Mouse (Mus musculus) forebrain, embryonic 12.5 days (tissue): ENCODE data around the gene Etv3. TPM values are rescaled to one million over a fixed set of nuclear protein-coding genes. Genes with fewer than 3 reads are reported as not detected.

Source experiments
- ATAC-seq: fragments of 200-750 bp; cut with Nextera tagmentation; 2 replicates; pipeline ENCODE4 v1.8.0; 2017; ENCODE audit warnings: moderate TSS enrichment; ENCODE audit not compliant: low FRiP score
- H3K27ac ChIP-seq: fragments of 300-500 bp; sonication (generic); 2 replicates; pipeline ENCODE4 v1.5.1; 2016; ENCODE audit warnings: mild to moderate bottlenecking
- H3K27me3 ChIP-seq: fragments of 300-500 bp; sonication (generic); 2 replicates; pipeline ENCODE4 v1.6.1; 2016; ENCODE audit warnings: mild to moderate bottlenecking
- H3K36me3 ChIP-seq: fragments of 300-500 bp; sonication (generic); replicated peaks from 2 replicates; pipeline ENCODE4 v1.6.1; 2016; ENCODE audit warnings: mild to moderate bottlenecking
- H3K4me1 ChIP-seq: fragments of 300-500 bp; sonication (generic); 2 replicates; pipeline ENCODE4 v1.6.1; 2016
- H3K4me2 ChIP-seq: fragments of 300-500 bp; sonication (generic); 2 replicates; pipeline ENCODE4 v1.6.1; 2016; ENCODE audit warnings: mild to moderate bottlenecking, moderate library complexity
- H3K4me3 ChIP-seq: fragments of 300-500 bp; sonication (generic); replicated peaks from 2 replicates; pipeline ENCODE4 v1.5.1; 2016; ENCODE audit warnings: mild to moderate bottlenecking
- H3K9ac ChIP-seq: fragments of 300-500 bp; sonication (generic); 2 replicates; pipeline ENCODE4 v1.6.1; 2016; ENCODE audit warnings: mild to moderate bottlenecking
- H3K9me3 ChIP-seq: fragments of 300-500 bp; sonication (generic); 2 replicates; pipeline ENCODE4 v1.6.1; 2016
- WGBS: fragments of 180-500 bp; shearing (Covaris S2); methylation state at CpG from one replicate; pipeline ENCODE4 v1.1.7; 2016; 5-methylcytosine and 5-hydroxymethylcytosine counted together
- polyA plus RNA-seq: library from polyadenylated mRNA; unstranded; fragments of >200 nt; fragmentation: Nextera tagmentation; extraction: Ambion mirVana; gene quantifications from 2 replicates; pipeline ENCODE4 v1.2.1, GENCODE M21; 2016

Etv3 gene
- polyA plus RNA-seq, 1 experiment from 2014 or later, result 13.1 TPM

DNA sequence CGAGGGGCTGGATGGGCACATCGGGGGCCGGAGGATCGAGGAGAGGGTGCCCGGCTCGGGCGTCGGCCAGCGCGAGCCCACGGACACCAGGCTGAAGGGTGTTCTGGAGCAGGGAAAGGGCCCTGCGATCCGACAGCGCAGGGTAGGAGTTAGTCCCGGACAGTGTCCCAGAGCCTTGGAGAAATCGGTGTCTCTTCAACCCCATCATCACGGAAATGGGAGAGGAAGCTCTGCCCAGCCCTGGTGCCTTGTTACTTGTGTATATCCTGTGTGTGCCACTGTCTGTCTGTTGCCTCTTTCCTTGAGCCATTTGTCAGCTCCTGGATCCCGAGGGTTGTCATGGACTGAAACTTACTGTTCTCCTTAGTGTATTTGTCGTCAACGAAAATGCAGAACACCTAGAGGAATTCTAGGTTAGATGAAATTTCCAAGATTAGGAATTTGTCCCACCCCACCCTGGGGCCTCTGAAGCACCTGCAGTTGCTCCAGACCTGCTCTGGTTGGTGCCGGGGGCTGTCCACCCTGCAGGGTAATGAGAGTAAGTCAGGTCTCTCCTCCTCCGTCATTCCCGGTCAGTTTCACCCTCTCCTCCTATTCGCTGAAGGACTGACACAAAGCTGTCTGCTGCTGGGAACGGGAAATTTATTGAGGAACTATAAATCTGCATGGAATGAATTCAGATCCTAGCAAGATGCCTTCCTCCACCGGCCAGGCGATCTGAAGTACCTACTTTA lies 797 bp downstream of the Etv3 start:
- Histone ChIP-seq H3K9me3 (no peaks in the 10 kb centered on the region), H3K27ac (peak overlapping the region; percentile 78), H3K4me2 (peak overlapping the region; percentile 91), H3K4me3 (peak overlapping the region; percentile 98), H3K27me3 (no peaks in the 10 kb centered on the region), H3K4me1 (peaks cover 20% of the 10 kb centered on the region), H3K36me3 (peaks cover 37% of the 10 kb centered on the region), H3K9ac (peak overlapping the region; percentile 98)
- ATAC-seq, result peak; percentile 62
- WGBS, result 8% methylated on average over 27 of the region's 27 CpGs

DNA sequence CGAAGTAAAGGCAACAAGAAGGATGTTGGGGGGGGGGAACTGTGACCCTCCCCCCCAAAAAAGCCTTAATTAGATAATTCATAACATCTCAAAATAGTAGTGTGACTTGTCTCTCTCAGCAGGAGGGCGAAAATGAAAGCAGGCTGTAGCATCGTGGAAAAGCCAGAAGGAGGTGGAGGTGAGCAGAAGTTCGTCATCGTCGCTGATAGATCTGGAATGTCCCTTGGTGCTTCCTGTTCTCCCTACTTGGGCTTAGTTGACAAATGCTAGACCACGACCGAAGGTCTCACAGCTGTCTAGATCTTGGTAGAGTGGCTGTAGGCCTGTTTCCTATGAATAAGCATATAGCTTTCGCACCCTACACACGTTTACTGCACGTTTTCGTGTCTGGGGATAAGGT lies 1.9 kb downstream of the Etv3 start:
- Histone ChIP-seq H3K9ac (no peak overlapping the region), H3K4me2 (no peak overlapping the region), H3K4me3 (no peak overlapping the region), H3K27me3 (no peaks in the 10 kb centered on the region), H3K9me3 (no peaks in the 10 kb centered on the region), H3K27ac (no peak overlapping the region), H3K4me1 (peaks cover 20% of the 10 kb centered on the region), H3K36me3 (peaks cover 44% of the 10 kb centered on the region)
- WGBS, result 93% methylated on average over 12 of the region's 12 CpGs
- no peak for ATAC-seq

DNA sequence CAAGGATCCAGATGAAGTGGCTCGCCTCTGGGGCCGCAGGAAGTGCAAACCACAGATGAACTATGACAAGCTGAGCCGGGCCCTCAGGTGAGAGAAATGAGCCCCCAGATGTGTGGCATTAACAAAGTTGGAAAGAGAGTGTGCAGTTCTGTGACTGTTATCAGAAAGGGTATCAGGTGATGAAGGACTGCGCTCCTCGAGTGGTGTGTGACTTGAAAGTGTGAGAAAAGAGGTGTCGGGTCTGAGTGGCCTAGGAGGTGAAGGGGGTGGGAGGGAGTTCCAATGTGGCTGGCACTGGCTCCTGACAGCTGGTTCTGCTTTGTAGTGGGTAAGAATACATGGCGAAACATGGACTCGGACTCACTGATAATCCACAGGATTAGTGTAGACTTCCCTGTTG lies 2.8 kb downstream of the Etv3 start:
- Histone ChIP-seq H3K4me1 (peaks cover 20% of the 10 kb centered on the region), H3K36me3 (peaks cover 51% of the 10 kb centered on the region)
- no peak for ATAC-seq

DNA sequence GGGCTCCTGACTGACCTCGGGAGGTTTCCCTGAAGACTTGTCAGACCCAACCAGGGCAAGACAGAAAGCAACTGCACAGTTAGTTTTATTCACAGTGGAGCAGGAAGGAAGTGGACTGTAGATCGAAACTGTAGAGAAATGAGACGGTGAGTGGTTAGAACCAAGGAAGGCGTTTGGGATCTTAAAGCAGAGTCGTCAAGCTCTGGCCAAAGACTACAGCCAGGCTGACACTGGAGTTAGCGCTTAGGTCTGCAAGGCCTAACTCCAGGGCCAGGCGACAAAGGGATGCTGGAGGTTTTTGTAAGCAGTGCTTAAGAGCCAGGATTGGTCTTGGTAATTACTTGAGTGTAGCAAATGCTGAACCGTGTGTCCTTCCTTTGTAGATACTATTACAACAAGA lies 3.6 kb downstream of the Etv3 start:
- peaks cover 20% of the 10 kb centered on the region for H3K4me1 ChIP-seq
- H3K4me3 ChIP-seq, result no peak overlapping the region
- no peak overlapping the region for H3K4me2 ChIP-seq
- H3K9me3 ChIP-seq, result no peaks in the 10 kb centered on the region
- 91% methylated on average over 8 of the region's 8 CpGs for WGBS
- H3K9ac ChIP-seq, result no peak overlapping the region
- ATAC-seq, result no peak
- no peaks in the 10 kb centered on the region for H3K27me3 ChIP-seq
- peaks cover 59% of the 10 kb centered on the region for H3K36me3 ChIP-seq
- H3K27ac ChIP-seq, result no peak overlapping the region

More for the DNA sequence above, 2.8 kb downstream of the Etv3 start:
- Histone ChIP-seq H3K27me3 (no peaks in the 10 kb centered on the region), H3K9me3 (no peaks in the 10 kb centered on the region), H3K4me2 (no peak overlapping the region), H3K27ac (no peak overlapping the region), H3K4me3 (no peak overlapping the region), H3K9ac (no peak overlapping the region)
- WGBS, result 97% methylated on average over 8 of the region's 8 CpGs

DNA sequence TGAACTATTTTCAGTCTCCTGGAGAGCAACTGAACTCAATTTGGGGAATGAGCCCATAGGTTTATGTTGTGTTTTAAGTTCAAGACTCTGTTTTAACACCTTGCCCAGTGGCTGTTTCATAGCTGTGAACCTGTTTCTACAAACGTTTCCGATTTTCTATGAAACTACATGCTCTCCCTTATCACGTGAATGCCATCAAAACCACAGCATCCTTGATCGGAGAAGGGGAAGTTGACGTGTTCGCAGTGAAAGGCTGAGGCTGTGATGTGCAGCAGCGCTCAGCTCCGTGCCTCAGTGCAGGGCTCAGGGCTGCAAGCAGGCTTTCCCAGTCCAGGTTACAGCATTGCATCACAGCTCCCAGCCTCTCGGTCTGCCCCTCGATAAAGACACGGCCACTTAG lies 4.4 kb downstream of the Etv3 start:
- Histone ChIP-seq H3K27me3 (no peaks in the 10 kb centered on the region), H3K4me2 (no peak overlapping the region), H3K27ac (no peak overlapping the region), H3K4me1 (peaks cover 20% of the 10 kb centered on the region), H3K9me3 (no peaks in the 10 kb centered on the region), H3K4me3 (no peak overlapping the region), H3K9ac (no peak overlapping the region), H3K36me3 (peaks cover 67% of the 10 kb centered on the region)
- no peak for ATAC-seq
- 92% methylated on average over 11 of the region's 11 CpGs for WGBS

DNA sequence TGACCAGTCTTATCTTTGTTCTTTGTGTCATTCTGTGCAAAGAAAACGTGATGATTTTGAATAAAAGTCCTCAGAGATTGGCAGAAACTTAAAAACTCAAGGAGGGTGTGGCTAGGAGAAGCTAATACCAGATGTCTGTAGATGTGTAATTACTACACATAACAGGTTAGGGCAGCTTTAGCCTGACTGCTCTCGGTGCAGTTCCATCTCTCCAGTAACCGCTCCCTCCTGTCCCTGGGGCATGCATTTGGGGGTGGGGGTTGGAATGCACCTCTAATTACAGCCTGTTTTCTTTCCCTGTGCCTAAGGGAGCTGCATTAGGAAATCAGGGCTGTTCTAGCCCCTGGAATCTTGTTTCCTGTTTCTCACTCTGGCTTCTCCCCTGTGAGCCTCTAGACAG lies 5.0 kb downstream of the Etv3 start:
- Histone ChIP-seq H3K4me1 (peaks cover 15% of the 10 kb centered on the region), H3K4me3 (no peak overlapping the region), H3K9me3 (no peaks in the 10 kb centered on the region), H3K27ac (no peak overlapping the region), H3K9ac (no peak overlapping the region), H3K27me3 (no peaks in the 10 kb centered on the region), H3K4me2 (no peak overlapping the region), H3K36me3 (peaks cover 73% of the 10 kb centered on the region)
- no peak for ATAC-seq
- 90% methylated on average over 3 of the region's 3 CpGs for WGBS

DNA sequence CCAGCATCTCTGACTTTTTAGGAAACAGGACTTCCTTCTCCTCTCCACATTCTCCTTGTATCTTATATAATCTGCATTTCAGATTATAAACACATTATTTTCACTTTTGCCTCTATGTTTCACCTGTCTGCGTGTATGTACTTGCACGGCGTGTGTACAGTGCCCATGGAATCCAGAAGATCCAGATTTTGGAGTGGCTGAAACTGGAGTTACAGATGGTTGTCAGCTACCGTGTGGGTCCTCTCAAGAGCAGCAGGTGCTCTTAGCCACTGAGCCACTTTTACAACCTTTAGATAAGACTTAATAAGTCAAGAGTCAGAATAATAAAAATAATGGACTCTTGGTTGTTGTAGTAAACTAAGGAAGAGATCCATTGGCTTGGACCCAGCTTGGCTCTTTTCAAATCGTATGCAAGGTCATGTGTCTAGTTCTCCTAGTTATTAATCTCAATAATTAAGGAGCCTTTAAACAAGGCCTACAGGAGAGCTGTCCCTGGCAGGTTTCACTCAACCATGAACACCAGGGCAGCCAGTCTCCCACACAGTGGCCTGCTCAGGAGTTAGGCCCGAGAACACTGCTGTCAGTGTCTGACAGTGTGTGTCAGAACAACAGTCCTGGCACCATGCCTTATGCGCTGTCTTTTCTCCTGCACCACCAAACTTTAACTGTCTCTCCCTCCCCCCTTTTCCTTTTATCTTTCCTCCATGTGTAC lies 8.6 kb downstream of the Etv3 start:
- ATAC-seq, result no peak
- Histone ChIP-seq H3K4me1 (no peaks in the 10 kb centered on the region), H3K27me3 (no peaks in the 10 kb centered on the region), H3K9me3 (no peaks in the 10 kb centered on the region), H3K36me3 (peaks cover 93% of the 10 kb centered on the region), H3K4me3 (no peak overlapping the region), H3K4me2 (no peak overlapping the region), H3K27ac (no peak overlapping the region), H3K9ac (no peak overlapping the region)
- 95% methylated on average over 7 of the region's 7 CpGs for WGBS

DNA sequence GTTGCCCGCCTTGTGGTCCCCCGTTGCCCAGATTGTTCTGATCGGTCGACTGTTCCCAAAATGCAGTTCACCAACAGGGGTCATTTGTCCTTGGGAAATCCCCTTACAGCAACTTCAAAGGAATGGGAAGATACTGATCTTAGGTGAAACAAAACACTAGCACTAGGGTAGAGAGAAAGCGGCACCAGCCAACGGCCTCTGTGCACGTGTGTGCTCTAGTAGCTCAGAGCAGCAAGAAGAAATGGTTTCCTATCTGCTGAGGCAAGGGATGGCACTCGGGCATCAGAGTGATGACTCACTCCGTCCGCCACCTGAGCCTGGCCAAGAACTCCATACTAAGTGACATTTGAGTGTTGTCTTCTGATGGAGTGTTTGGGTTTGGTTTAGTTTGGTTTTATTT lies 12.8 kb downstream of the Etv3 start:
- Histone ChIP-seq H3K27me3 (no peaks in the 10 kb centered on the region), H3K9me3 (no peaks in the 10 kb centered on the region), H3K4me3 (no peak overlapping the region), H3K27ac (no peak overlapping the region), H3K4me2 (no peak overlapping the region), H3K4me1 (peaks cover 24% of the 10 kb centered on the region), H3K9ac (no peak overlapping the region), H3K36me3 (peaks cover 65% of the 10 kb centered on the region)
- 92% methylated on average over 10 of the region's 10 CpGs for WGBS
- ATAC-seq, result no peak

DNA sequence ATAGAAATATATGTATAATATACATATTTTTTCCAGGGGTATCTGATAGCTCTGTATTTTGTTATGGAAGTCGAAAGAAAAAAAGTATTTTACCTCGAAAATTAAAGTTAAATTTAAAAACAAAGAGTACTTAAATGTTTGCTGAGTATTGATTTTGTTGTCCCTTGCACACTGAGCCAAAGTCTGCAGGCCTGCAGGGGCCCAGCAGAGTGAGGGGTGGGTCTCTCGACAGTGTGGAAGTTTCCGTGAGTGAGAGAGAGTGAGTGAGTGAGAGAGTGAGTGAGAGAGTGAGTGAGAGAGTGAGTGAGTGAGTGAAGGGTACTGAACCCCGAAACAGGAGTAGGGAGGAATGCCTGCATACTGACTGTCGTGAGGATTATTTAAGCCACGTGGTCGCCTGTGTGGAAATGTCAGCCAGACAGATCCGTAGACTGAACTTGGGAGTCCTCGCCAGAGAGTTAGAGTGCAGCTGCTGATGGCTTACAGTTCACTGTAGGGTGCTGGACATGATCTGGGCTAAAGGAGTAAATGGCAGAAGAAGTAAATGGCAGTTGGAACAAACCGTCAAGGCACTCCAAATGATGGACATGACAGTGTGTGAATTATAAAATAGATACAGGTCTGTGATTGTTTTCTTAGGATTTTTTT lies 14.9 kb downstream of the Etv3 start:
- H3K27me3 ChIP-seq, result no peaks in the 10 kb centered on the region
- H3K9ac ChIP-seq, result no peak overlapping the region
- no peak overlapping the region for H3K27ac ChIP-seq
- WGBS, result 74% methylated on average over 11 of the region's 11 CpGs
- H3K36me3 ChIP-seq, result peaks cover 43% of the 10 kb centered on the region
- H3K4me3 ChIP-seq, result no peak overlapping the region
- no peak overlapping the region for H3K4me2 ChIP-seq
- ATAC-seq, result no peak
- no peaks in the 10 kb centered on the region for H3K9me3 ChIP-seq
- H3K4me1 ChIP-seq, result peaks cover 26% of the 10 kb centered on the region

DNA sequence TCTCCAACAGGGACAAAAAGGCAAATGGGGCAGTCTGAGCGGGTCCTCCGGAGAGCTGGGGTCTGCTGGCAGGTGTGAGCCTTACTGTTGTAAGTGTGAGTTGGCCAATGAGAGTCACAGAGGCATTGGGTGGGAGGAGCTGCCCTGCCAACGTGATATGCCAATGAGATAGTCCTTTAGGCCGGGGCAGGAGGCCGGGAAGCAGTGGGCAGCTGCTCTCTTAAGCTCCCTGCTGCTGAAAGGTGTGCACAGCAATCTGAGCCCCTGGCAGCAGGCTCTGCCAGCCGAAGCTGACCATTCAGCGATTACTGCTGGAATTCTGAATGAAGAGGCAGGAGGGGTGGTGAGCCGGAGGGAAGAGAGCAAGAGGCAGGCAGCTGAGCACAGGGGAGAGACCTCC lies 15.5 kb downstream of the Etv3 start:
- WGBS, result 25% methylated on average over 8 of the region's 8 CpGs
- no peak overlapping the region for H3K27ac ChIP-seq
- no peak; the same call in 1 of the 2 replicates for ATAC-seq
- H3K4me2 ChIP-seq, result no peak overlapping the region
- no peaks in the 10 kb centered on the region for H3K9me3 ChIP-seq
- peaks cover 26% of the 10 kb centered on the region for H3K4me1 ChIP-seq
- peaks cover 38% of the 10 kb centered on the region for H3K36me3 ChIP-seq
- no peak overlapping the region for H3K4me3 ChIP-seq
- no peaks in the 10 kb centered on the region for H3K27me3 ChIP-seq
- no peak overlapping the region for H3K9ac ChIP-seq

DNA sequence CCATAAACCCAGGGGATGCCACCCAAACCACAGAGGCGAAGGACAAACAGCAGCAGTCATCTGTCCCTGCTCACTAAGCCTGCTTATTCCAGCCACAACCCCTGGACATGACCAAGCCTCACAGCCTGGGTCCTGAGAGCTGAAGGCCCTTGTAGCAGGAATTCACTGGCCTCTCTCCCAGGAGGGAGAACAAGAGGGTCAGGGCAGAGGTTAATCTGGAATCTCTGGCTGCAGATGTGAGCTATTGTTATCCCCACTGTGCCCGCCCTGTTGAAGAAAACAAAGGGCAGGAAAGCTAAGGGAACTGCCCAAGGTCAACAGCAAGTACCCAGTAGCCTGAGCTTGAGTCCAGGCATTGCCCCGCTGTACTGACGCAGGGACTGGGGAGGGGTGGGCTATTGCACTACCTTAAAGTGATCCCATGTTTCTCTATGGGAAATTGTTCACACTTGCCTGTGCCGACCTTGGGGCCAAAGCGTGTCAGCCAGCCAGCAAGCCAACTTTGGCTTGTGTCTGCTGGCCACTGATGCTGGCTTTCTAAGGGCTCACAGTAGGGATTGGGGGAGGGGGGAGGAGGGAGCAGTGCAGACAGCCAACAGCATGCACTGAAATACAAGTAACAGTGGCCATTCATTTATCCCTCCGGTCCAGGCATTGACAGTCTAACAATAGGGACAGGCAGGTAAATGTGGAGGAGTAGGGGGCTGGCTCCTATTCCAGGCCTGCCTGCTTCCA lies 17.4 kb downstream of the Etv3 start:
- Histone ChIP-seq H3K4me2 (no peak overlapping the region), H3K36me3 (peaks cover 18% of the 10 kb centered on the region), H3K27ac (no peak overlapping the region), H3K9me3 (no peaks in the 10 kb centered on the region), H3K9ac (no peak overlapping the region), H3K27me3 (no peaks in the 10 kb centered on the region), H3K4me1 (peaks cover 26% of the 10 kb centered on the region), H3K4me3 (no peak overlapping the region)
- 21% methylated on average over 7 of the region's 7 CpGs for WGBS
- ATAC-seq, result no peak

DNA sequence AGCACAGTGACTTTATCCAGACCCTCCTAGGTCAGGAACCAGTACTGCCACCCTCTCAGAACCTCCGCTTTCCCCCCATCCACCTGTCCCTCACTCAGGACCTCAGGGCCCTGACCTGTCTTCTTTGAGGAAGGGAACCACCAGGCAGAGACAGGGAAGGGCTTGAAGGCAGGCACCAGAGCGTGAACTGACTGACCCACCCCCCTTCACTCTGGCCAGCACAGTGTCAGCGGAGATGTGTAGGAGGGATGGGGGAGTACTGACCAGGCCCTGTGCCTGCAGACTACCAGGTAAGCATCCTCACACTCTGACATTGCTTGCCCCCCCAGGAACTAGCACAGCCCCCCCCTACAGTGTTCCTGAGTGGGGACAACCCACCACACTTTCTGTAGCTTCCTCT lies 20.3 kb downstream of the Etv3 start:
- whole genome bisulfite sequencing, result 70% methylated on average over 3 of the region's 3 CpGs
- H3K27ac ChIP-seq, result 0 out of 2 replicates have a peak overlapping the region, but pooled peaks have one; percentile 42
- no peak overlapping the region for H3K4me3 ChIP-seq
- no peak overlapping the region for H3K9ac ChIP-seq
- no peaks in the 10 kb centered on the region for H3K36me3 ChIP-seq
- ATAC-seq, result no peak
- peaks cover 9% of the 10 kb centered on the region for H3K27me3 ChIP-seq
- H3K4me1 ChIP-seq, result peaks cover 26% of the 10 kb centered on the region
- no peaks in the 10 kb centered on the region for H3K9me3 ChIP-seq
- H3K4me2 ChIP-seq, result no peak overlapping the region
